Mouse (Mus musculus) stomach, embryonic 14.5 days (tissue): ENCODE measurements around the gene Tns3. TPM values are rescaled to one million over a fixed set of nuclear protein-coding genes. Genes with fewer than 3 reads are reported as not detected.
A peak's percentile ranks its signal among the peaks of the same experiment; 100 is the strongest.

Experiments
- ATAC-seq: fragments of 200-750 bp; cut with Nextera tagmentation; 2 replicates; pipeline ENCODE4 v1.8.0; 2017; ENCODE audit warnings: low read depth, moderate TSS enrichment; ENCODE audit not compliant: insufficient number of reproducible peaks, insufficient read depth, low FRiP score
- H3K27ac ChIP-seq: fragments of 300-500 bp; sonication (generic); 2 replicates; pipeline ENCODE4 v1.5.1; 2014; ENCODE audit warnings: mild to moderate bottlenecking, low read length, moderate library complexity, mixed read lengths
- H3K27me3 ChIP-seq: fragments of 300-500 bp; sonication (generic); 2 replicates; pipeline ENCODE4 v1.6.1; 2014; ENCODE audit warnings: low read length, control low read depth, mixed read lengths; ENCODE audit not compliant: control insufficient read depth, insufficient read depth
- H3K36me3 ChIP-seq: fragments of 300-500 bp; sonication (generic); 2 replicates; pipeline ENCODE4 v1.6.1; 2014; ENCODE audit warnings: mild to moderate bottlenecking, control low read depth, low read length, moderate library complexity, mixed read lengths; ENCODE audit not compliant: control insufficient read depth, insufficient read depth
- H3K4me1 ChIP-seq: fragments of 300-500 bp; sonication (generic); 2 replicates; pipeline ENCODE4 v1.6.1; 2014; ENCODE audit warnings: low read length, control low read depth, mixed read lengths; ENCODE audit not compliant: control insufficient read depth, insufficient read depth
- H3K4me2 ChIP-seq: fragments of 300-500 bp; sonication (generic); replicated peaks from 2 replicates; pipeline ENCODE4 v1.6.1; 2014; ENCODE audit warnings: low read depth, low read length, control low read depth
- H3K4me3 ChIP-seq: fragments of 300-500 bp; sonication (generic); 2 replicates; pipeline ENCODE4 v1.5.1; 2014; ENCODE audit warnings: low read depth, low read length, control low read depth
- H3K9ac ChIP-seq: fragments of 300-500 bp; sonication (generic); replicated peaks from 2 replicates; pipeline ENCODE4 v1.6.1; 2014; ENCODE audit warnings: low read depth, mild to moderate bottlenecking, control low read depth, low read length, moderate library complexity, mixed read lengths
- H3K9me3 ChIP-seq: fragments of 300-500 bp; sonication (generic); 2 replicates; pipeline ENCODE4 v1.6.1; 2016; ENCODE audit warnings: low read depth, low read length, control low read depth; ENCODE audit not compliant: control insufficient read depth
- WGBS: fragments of 180-500 bp; shearing (Covaris S2); extraction: QIAGEN DNeasy Blood & Tissue Kit; methylation state at CpG from one replicate; pipeline ENCODE4 v1.1.7; 2014; 5-methylcytosine and 5-hydroxymethylcytosine counted together
- polyA plus RNA-seq: library from polyadenylated mRNA; unstranded; fragments of >200 nt; fragmentation: Nextera tagmentation; extraction: Ambion mirVana; gene quantifications from 2 replicates; pipeline ENCODE4 v1.2.1, GENCODE M21; 2014

The Tns3 gene
- polyA plus RNA-seq, 1 experiment from 2014 or later: 31.2 TPM

GRCm38 (mm10) chr11:8675701-8676474, 11.6 kb upstream of the Tns3 start:
- no peaks in the 10 kb centered on the region for H3K9me3 ChIP-seq
- no peak overlapping the region for H3K27ac ChIP-seq
- 74% methylated on average over 6 of the region's 6 CpGs for WGBS
- H3K27me3 ChIP-seq: no peaks in the 10 kb centered on the region
- no peak for ATAC-seq
- H3K4me2 ChIP-seq: no peak overlapping the region
- no peak overlapping the region for H3K9ac ChIP-seq
- peaks cover 13% of the 10 kb centered on the region for H3K4me1 ChIP-seq
- H3K36me3 ChIP-seq: no peaks in the 10 kb centered on the region
- H3K4me3 ChIP-seq: no peak overlapping the region

GRCm38 (mm10) chr11:8674549-8675149, 10.3 kb upstream of the Tns3 start:
- ATAC-seq: no peak

GRCm38 (mm10) chr11:8671698-8672097, 7.4 kb upstream of the Tns3 start:
- Histone ChIP-seq H3K9ac (no peak overlapping the region), H3K27me3 (no peaks in the 10 kb centered on the region), H3K36me3 (no peaks in the 10 kb centered on the region), H3K27ac (no peak overlapping the region), H3K9me3 (no peaks in the 10 kb centered on the region), H3K4me3 (no peak overlapping the region), H3K4me2 (no peak overlapping the region), H3K4me1 (peaks cover 8% of the 10 kb centered on the region)
- ATAC-seq: no peak
- 74% methylated on average over 4 of the region's 4 CpGs for WGBS

More at GRCm38 (mm10) chr11:8674549-8675149, 10.3 kb upstream of the Tns3 start:
- peaks cover 8% of the 10 kb centered on the region for H3K4me1 ChIP-seq
- H3K36me3 ChIP-seq: no peaks in the 10 kb centered on the region
- no peaks in the 10 kb centered on the region for H3K9me3 ChIP-seq
- H3K27me3 ChIP-seq: no peaks in the 10 kb centered on the region
- no peak overlapping the region for H3K4me3 ChIP-seq
- 52% methylated on average over 3 of the region's 3 CpGs for WGBS
- no peak overlapping the region for H3K9ac ChIP-seq
- H3K27ac ChIP-seq: no peak overlapping the region
- no peak overlapping the region for H3K4me2 ChIP-seq

GRCm38 (mm10) chr11:8669138-8669537, 4.8 kb upstream of the Tns3 start:
- Histone ChIP-seq H3K9ac (no peak overlapping the region), H3K27me3 (no peaks in the 10 kb centered on the region), H3K27ac (no peak overlapping the region), H3K4me3 (no peak overlapping the region), H3K9me3 (no peaks in the 10 kb centered on the region), H3K4me2 (no peak overlapping the region), H3K4me1 (no peaks in the 10 kb centered on the region), H3K36me3 (no peaks in the 10 kb centered on the region)
- ATAC-seq: no peak
- WGBS: 80% methylated on average over 2 of the region's 2 CpGs

- Histone ChIP-seq H3K4me1 (peaks cover 25% of the 10 kb centered on the region), H3K4me3 (peak overlapping the region; percentile 68), H3K27me3 (no peaks in the 10 kb centered on the region), H3K9ac (peak overlapping the region; percentile 97), H3K36me3 (peaks cover 8% of the 10 kb centered on the region), H3K9me3 (no peaks in the 10 kb centered on the region), H3K27ac (peak overlapping the region; percentile 94), H3K4me2 (peak overlapping the region; percentile 74)
- ATAC-seq: no peak
- 34% methylated on average over 5 of the region's 5 CpGs for WGBS
Observed at GRCm38 (mm10) chr11:8664797-8665196, 462 bp upstream of the Tns3 start.

GRCm38 (mm10) chr11:8663444-8664392, 617 bp downstream of the Tns3 start:
- ATAC-seq: peak; percentile 85
- Histone ChIP-seq H3K4me3 (peak overlapping the region; percentile 68), H3K4me1 (peaks cover 35% of the 10 kb centered on the region), H3K27me3 (no peaks in the 10 kb centered on the region), H3K4me2 (peak overlapping the region; percentile 74), H3K36me3 (peaks cover 8% of the 10 kb centered on the region), H3K9me3 (no peaks in the 10 kb centered on the region), H3K27ac (peak overlapping the region; percentile 94), H3K9ac (peak overlapping the region; percentile 97)
- WGBS: under 1% methylated on average over 52 of the region's 52 CpGs

- 0 out of 2 replicates have a peak, but pooled peaks have one; percentile 24 for ATAC-seq
- peaks cover 37% of the 10 kb centered on the region for H3K4me1 ChIP-seq
Observed at GRCm38 (mm10) chr11:8662706-8663429, 1.5 kb downstream of the Tns3 start.

More at GRCm38 (mm10) chr11:8662706-8663429, 1.5 kb downstream of the Tns3 start:
- H3K27me3 ChIP-seq: no peaks in the 10 kb centered on the region
- peak overlapping the region; percentile 15; the same call in 1 of the 2 replicates for H3K9ac ChIP-seq
- peak overlapping the region; percentile 74 for H3K4me2 ChIP-seq
- H3K4me3 ChIP-seq: peak overlapping the region; percentile 68
- WGBS: 11% methylated on average over 4 of the region's 4 CpGs
- no peaks in the 10 kb centered on the region for H3K9me3 ChIP-seq
- H3K36me3 ChIP-seq: peaks cover 8% of the 10 kb centered on the region
- H3K27ac ChIP-seq: peak overlapping the region; percentile 94; the same call in 1 of the 2 replicates
